Mouse (Mus musculus) erythroblast, embryonic 14.5 days (primary cell): ENCODE data around the gene Decr2.

ENCODE experiments used
- GATA1 ChIP-seq: IDR thresholded peaks from 2 replicates; pipeline ENCODE4 v1.6.1; 2012; ENCODE audit warnings: low read length, inconsistent platforms, mixed read lengths
- TAL1 ChIP-seq: IDR thresholded peaks from 3 replicates; pipeline ENCODE4 v1.6.1; 2012; ENCODE audit warnings: low read length, inconsistent platforms, mixed read lengths

- TF ChIP-seq TAL1 (no peak), GATA1 (no peak)
Measured at GRCm38 (mm10) chr17:26138901-26139381, 48.8 kb upstream of the Decr2 start.
